Mouse (Mus musculus): ENCODE measurements around the gene Ly6g6d. TPM values are rescaled to one million over a fixed set of nuclear protein-coding genes. Genes with fewer than 3 reads are reported as not detected.

Ly6g6d gene
- total RNA-seq, 1 experiment = 1.6 TPM

DNA sequence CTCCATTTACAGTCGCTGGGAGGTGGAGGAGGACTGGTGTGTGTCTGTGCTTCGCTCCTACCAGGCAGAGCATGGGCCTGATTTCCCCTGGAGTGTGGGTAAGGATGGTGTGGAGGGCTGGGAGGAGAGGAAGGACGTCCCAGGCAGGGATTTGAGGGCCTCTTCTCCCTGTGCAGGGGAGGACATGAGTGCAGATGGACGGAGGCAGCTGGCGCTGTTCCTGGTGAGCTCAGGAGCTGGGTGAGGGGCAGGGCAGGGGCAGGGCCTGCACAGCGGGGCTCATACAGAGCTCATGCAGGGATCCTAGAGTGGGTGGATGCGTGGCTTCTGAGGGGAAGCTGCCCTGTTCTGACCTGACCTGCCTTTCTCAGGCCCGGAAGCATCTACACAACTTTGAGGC lies 24.4 kb upstream of the Ly6g6d start:
- H3K9ac ChIP-seq (ENCODE audit: insufficient read depth, low read depth, low read length, poor library complexity, severe bottlenecking) = no peak overlapping the region
- no peak for TF ChIP-seq CHD2 (IDR thresholded peaks at IDR 0.05; ENCODE audit: low read depth, low read length)
- no peak for TF ChIP-seq ZNF384 (IDR thresholded peaks at IDR 0.05; ENCODE audit: low read depth, low read length)
- no peak for TF ChIP-seq ZC3H11A (IDR thresholded peaks at IDR 0.05; ENCODE audit: borderline replicate concordance, low read depth, low read length)
- TF ChIP-seq MAFK (IDR thresholded peaks at IDR 0.05; ENCODE audit: insufficient read depth, low read depth, low read length) = no peak
- TF ChIP-seq HCFC1 (IDR thresholded peaks at IDR 0.05; ENCODE audit: borderline replicate concordance, insufficient read depth, low read length) = no peak
- in situ Hi-C loops (cut with MboI; ENCODE audit: low sequenced_read_pairs in 2 of 2, unreplicated experiment in 2 of 2) = loop anchor here in 1 of 2 experiments (25.0 kb wide), 1 partner anchor 90 kb away; the partner anchor contains the start of genes Vars and Vwa7
- no peak overlapping the region for H3K27ac ChIP-seq (ENCODE audit: insufficient read depth, low read depth, low read length, poor library complexity, severe bottlenecking)
- peaks cover 0 to 9% of the 10 kb centered on the region in 2 experiments; a peak in 1 of 4 replicates for H3K4me1 ChIP-seq (ENCODE audit: control insufficient read depth in 2 of 2, insufficient read depth in 2 of 2, low read length in 2 of 2, poor library complexity in 1 of 2)
- no peak overlapping the region for H3K4me3 ChIP-seq (ENCODE audit: insufficient read depth in 1 of 2, low read depth in 1 of 2, low read length in 2 of 2, poor library complexity in 1 of 2, severe bottlenecking in 1 of 2)
- no peak for DNase-seq (ENCODE audit: low read depth, low spot score)
- no peaks in the 10 kb centered on the region for H3K9me3 ChIP-seq (ENCODE audit: control insufficient read depth, insufficient read depth, low read depth, low read length)
- peaks cover 18% of the 10 kb centered on the region; the same call in 1 of the 2 replicates for H3K36me3 ChIP-seq (ENCODE audit: control insufficient read depth, insufficient read depth, low read length, poor library complexity, severe bottlenecking)

DNA sequence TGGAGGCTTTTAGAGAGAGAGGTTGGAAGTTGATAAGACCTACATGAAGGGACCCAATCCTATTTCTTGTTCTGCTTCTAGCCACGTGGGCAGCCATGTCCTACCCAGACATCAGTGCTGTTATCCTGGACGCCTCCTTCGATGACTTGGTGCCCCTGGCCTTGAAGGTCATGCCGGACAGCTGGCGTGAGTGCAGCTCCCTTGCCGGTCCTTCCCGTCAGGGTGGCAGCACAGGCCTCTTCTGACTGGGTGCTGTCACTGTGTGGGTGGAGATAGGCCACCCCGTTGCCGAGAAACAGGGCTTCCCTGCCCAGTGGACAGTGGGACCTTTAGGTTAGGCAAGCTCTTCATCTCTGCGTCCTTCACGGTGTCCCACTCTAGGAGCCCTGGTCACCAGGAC lies 23.3 kb upstream of the Ly6g6d start:
- no peak for DNase-seq (ENCODE audit: low read depth, low spot score)
- no peak for TF ChIP-seq MAFK (IDR thresholded peaks at IDR 0.05; ENCODE audit: insufficient read depth, low read depth, low read length)
- TF ChIP-seq ZNF384 (IDR thresholded peaks at IDR 0.05; ENCODE audit: low read depth, low read length) = no peak
- no peak for TF ChIP-seq ZC3H11A (IDR thresholded peaks at IDR 0.05; ENCODE audit: borderline replicate concordance, low read depth, low read length)
- no peak for TF ChIP-seq CHD2 (IDR thresholded peaks at IDR 0.05; ENCODE audit: low read depth, low read length)
- no peak for TF ChIP-seq HCFC1 (IDR thresholded peaks at IDR 0.05; ENCODE audit: borderline replicate concordance, insufficient read depth, low read length)
- H3K27ac ChIP-seq (ENCODE audit: insufficient read depth, low read depth, low read length, poor library complexity, severe bottlenecking) = no peak overlapping the region
- H3K36me3 ChIP-seq (ENCODE audit: control insufficient read depth, insufficient read depth, low read length, poor library complexity, severe bottlenecking) = peaks cover 20% of the 10 kb centered on the region; the same call in 1 of the 2 replicates
- in situ Hi-C loops (cut with MboI; ENCODE audit: low sequenced_read_pairs in 2 of 2, unreplicated experiment in 2 of 2) = loop anchor here in 1 of 2 experiments (25.0 kb wide), 1 partner anchor 89 kb away; the partner anchor contains the start of genes Vars and Vwa7
- peaks cover 0 to 9% of the 10 kb centered on the region in 2 experiments; a peak in 1 of 4 replicates for H3K4me1 ChIP-seq (ENCODE audit: control insufficient read depth in 2 of 2, insufficient read depth in 2 of 2, low read length in 2 of 2, poor library complexity in 1 of 2)
- H3K9ac ChIP-seq (ENCODE audit: insufficient read depth, low read depth, low read length, poor library complexity, severe bottlenecking) = no peak overlapping the region
- H3K9me3 ChIP-seq (ENCODE audit: control insufficient read depth, insufficient read depth, low read depth, low read length) = no peaks in the 10 kb centered on the region
- no peak overlapping the region for H3K4me3 ChIP-seq (ENCODE audit: insufficient read depth in 1 of 2, low read depth in 1 of 2, low read length in 2 of 2, poor library complexity in 1 of 2, severe bottlenecking in 1 of 2)

DNA sequence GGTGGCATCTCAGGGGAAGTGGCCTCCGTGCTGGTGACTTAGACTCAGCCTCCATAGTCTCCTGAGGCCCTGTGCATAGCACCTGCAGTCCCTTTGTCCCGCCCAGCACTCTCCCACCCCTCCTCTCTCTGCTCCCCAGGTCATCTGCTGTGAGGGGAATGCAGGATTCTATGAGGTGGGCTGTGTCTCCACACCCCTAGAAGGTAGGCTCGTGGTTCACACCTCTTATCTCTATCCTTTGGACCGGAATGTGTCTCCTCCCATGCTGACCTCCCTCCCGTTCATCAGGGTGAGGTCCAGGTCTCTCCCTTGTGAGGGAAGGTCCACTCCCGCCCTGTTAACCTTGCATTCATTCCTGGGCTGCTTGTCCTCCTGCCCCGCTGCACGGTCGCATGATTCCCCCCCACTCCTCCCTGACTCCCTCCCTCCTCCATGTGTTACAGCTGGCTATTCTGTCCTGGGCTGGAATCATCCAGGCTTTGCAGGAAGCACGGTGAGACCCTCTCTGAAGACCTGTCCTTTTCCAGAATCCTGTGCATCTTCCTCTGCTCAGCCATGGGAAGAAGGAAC lies 22.4 kb upstream of the Ly6g6d start:
- TF ChIP-seq CHD2 (IDR thresholded peaks at IDR 0.05; ENCODE audit: low read depth, low read length) = no peak
- TF ChIP-seq HCFC1 (IDR thresholded peaks at IDR 0.05; ENCODE audit: borderline replicate concordance, insufficient read depth, low read length) = no peak
- no peak for TF ChIP-seq ZC3H11A (IDR thresholded peaks at IDR 0.05; ENCODE audit: borderline replicate concordance, low read depth, low read length)
- DNase-seq (ENCODE audit: low read depth, low spot score) = no peak
- Histone ChIP-seq H3K27ac (ENCODE audit: insufficient read depth, low read depth, low read length, poor library complexity, severe bottlenecking) (no peak overlapping the region), H3K9ac (ENCODE audit: insufficient read depth, low read depth, low read length, poor library complexity, severe bottlenecking) (no peak overlapping the region), H3K9me3 (ENCODE audit: control insufficient read depth, insufficient read depth, low read depth, low read length) (no peaks in the 10 kb centered on the region), H3K36me3 (ENCODE audit: control insufficient read depth, insufficient read depth, low read length, poor library complexity, severe bottlenecking) (peaks cover 22% of the 10 kb centered on the region; the same call in 1 of the 2 replicates), H3K4me1 (ENCODE audit: control insufficient read depth in 2 of 2, insufficient read depth in 2 of 2, low read length in 2 of 2, poor library complexity in 1 of 2) (peaks cover 0 to 6% of the 10 kb centered on the region in 2 experiments; a peak in 1 of 4 replicates), H3K4me3 (ENCODE audit: insufficient read depth in 1 of 2, low read depth in 1 of 2, low read length in 2 of 2, poor library complexity in 1 of 2, severe bottlenecking in 1 of 2) (no peak overlapping the region; a peak in 1 of 4 replicates)
- in situ Hi-C loops (cut with MboI; ENCODE audit: low sequenced_read_pairs in 2 of 2, unreplicated experiment in 2 of 2) = loop anchor here in 1 of 2 experiments (25.0 kb wide), 1 partner anchor 88 kb away; the partner anchor contains the start of genes Vars and Vwa7

DNA sequence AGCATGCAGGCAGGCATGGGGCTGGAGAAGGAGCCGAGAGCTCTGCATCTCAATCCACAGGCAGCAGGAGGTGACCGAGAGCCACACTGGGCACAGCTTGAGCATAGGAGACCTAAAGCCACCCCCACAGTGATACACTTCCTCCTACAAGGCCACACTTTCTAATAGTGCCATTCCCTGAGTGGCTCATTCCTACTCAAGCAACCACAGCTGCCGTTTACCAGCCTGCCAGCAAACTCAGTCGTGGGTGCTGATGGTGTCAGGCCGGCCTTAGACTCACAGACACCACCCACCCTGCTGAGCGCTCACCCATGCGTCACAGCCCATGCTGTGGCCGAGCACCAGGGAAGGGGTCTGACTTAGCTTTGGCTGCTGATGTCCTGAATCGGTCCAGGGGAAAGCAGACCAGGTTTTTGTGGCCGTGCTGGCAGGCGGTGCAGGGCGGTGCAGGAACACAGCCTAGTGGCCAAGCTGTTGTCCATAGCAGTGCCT lies 19.3 kb upstream of the Ly6g6d start:
- TF ChIP-seq CHD2 (IDR thresholded peaks at IDR 0.05; ENCODE audit: low read depth, low read length) (no peak), ZC3H11A (IDR thresholded peaks at IDR 0.05; ENCODE audit: borderline replicate concordance, low read depth, low read length) (no peak), HCFC1 (IDR thresholded peaks at IDR 0.05; ENCODE audit: borderline replicate concordance, insufficient read depth, low read length) (no peak), ZNF384 (IDR thresholded peaks at IDR 0.05; ENCODE audit: low read depth, low read length) (no peak), MAFK (IDR thresholded peaks at IDR 0.05; ENCODE audit: insufficient read depth, low read depth, low read length) (no peak)
- H3K9me3 ChIP-seq (ENCODE audit: control insufficient read depth, insufficient read depth, low read depth, low read length) = no peaks in the 10 kb centered on the region
- H3K4me3 ChIP-seq (ENCODE audit: insufficient read depth in 1 of 2, low read depth in 1 of 2, low read length in 2 of 2, poor library complexity in 1 of 2, severe bottlenecking in 1 of 2) = no peak overlapping the region
- peaks cover 26% of the 10 kb centered on the region; the same call in 1 of the 2 replicates for H3K36me3 ChIP-seq (ENCODE audit: control insufficient read depth, insufficient read depth, low read length, poor library complexity, severe bottlenecking)
- peaks cover 0 to 8% of the 10 kb centered on the region in 2 experiments; a peak in 1 of 4 replicates for H3K4me1 ChIP-seq (ENCODE audit: control insufficient read depth in 2 of 2, insufficient read depth in 2 of 2, low read length in 2 of 2, poor library complexity in 1 of 2)
- in situ Hi-C loops (cut with MboI; ENCODE audit: low sequenced_read_pairs in 2 of 2, unreplicated experiment in 2 of 2) = no loop called here
- H3K9ac ChIP-seq (ENCODE audit: insufficient read depth, low read depth, low read length, poor library complexity, severe bottlenecking) = no peak overlapping the region
- no peak for DNase-seq (ENCODE audit: low read depth, low spot score)
- no peak overlapping the region for H3K27ac ChIP-seq (ENCODE audit: insufficient read depth, low read depth, low read length, poor library complexity, severe bottlenecking)
